Mouse (Mus musculus) central nervous system, embryonic 11.5 days (tissue): ENCODE data around the gene Tmem185a. TPM values are rescaled to one million over a fixed set of nuclear protein-coding genes. Genes with fewer than 3 reads are reported as not detected.

Experiments used
- polyA plus RNA-seq: library from polyadenylated mRNA; depleted of rRNA; stranded (reverse); fragments of >200 nt; gene quantifications from 2 replicates; pipeline ENCODE4 v1.2.3, GENCODE M21; 2012; rRNA removed

The Tmem185a gene
- 24.2 and 37.1 TPM in 2 replicates for polyA plus RNA-seq

GRCm38 (mm10) chrX:70476792-70477776 is at the start of gene Tmem185a:
Gene Tmem185a (minus strand): TSS chrX:70477180.

Other genes starting within 250 kb of the Tmem185a start
- 15.9 and 25.0 TPM in 2 replicates for gene Ids, start 112.1 kb downstream of the Tmem185a start, polyA plus RNA-seq
- 20.6 and 21.6 TPM in 2 replicates for gene 1110012L19Rik, start 91.3 kb downstream of the Tmem185a start, polyA plus RNA-seq